Mouse (Mus musculus) myocyte (in vitro differentiated cells): ENCODE data around the gene Ptpn1. TPM values are rescaled to one million over a fixed set of nuclear protein-coding genes. Genes with fewer than 3 reads are reported as not detected.

Experiments used
- H3K27me3 ChIP-seq: one replicate; pipeline ENCODE4 v1.6.1; 2011; ENCODE audit not compliant: control insufficient read depth, insufficient read depth, insufficient read length
- H3K36me3 ChIP-seq: one replicate; pipeline ENCODE4 v1.6.1; 2011; ENCODE audit not compliant: control insufficient read depth, insufficient read depth
- H3K4me2 ChIP-seq: one replicate; pipeline ENCODE4 v1.6.1; 2011; ENCODE audit warnings: low read depth, control low read depth
- H3K4me3 ChIP-seq: one replicate; pipeline ENCODE4 v1.5.1; 2011; ENCODE audit warnings: mild to moderate bottlenecking, control low read depth, moderate library complexity
- H3K79me2 ChIP-seq: one replicate; pipeline ENCODE4 v1.6.1; 2011; ENCODE audit not compliant: control insufficient read depth, insufficient read depth
- H3ac ChIP-seq: one replicate; pipeline ENCODE4 v1.6.1; 2011; ENCODE audit not compliant: control insufficient read depth, insufficient read length
- CEBPB ChIP-seq: IDR thresholded peaks from 2 replicates; pipeline ENCODE4 v1.6.1; 2011; ENCODE audit warnings: mild to moderate bottlenecking, moderate library complexity; ENCODE audit not compliant: poor library complexity, insufficient read depth, severe bottlenecking
- E2F4 ChIP-seq: IDR thresholded peaks from one replicate; pipeline ENCODE4 v1.6.1; 2011; ENCODE audit warnings: mild to moderate bottlenecking, control low read depth, moderate library complexity; ENCODE audit not compliant: insufficient read depth
- MAX ChIP-seq: IDR thresholded peaks from one replicate; pipeline ENCODE4 v1.6.1; 2011; ENCODE audit warnings: low read depth, mild to moderate bottlenecking, control low read depth
- MYOD1 ChIP-seq, 3 experiments: IDR thresholded peaks; one replicate each; pipeline ENCODE4 v1.6.1; 2011; ENCODE audit warnings: control low read depth in 2 of 3, low read depth in 2 of 3, mild to moderate bottlenecking in 2 of 3, moderate library complexity in 1 of 3; ENCODE audit not compliant: insufficient read length in 2 of 3, control insufficient read depth in 1 of 3
- MYOG ChIP-seq, 3 experiments: IDR thresholded peaks; one replicate each; pipeline ENCODE4 v1.6.1; 2011; ENCODE audit warnings: control low read depth in 2 of 3, low read depth in 2 of 3, mild to moderate bottlenecking in 2 of 3; ENCODE audit not compliant: insufficient read length in 2 of 3, control insufficient read depth in 1 of 3, insufficient read depth in 1 of 3
- POLR2A ChIP-seq: IDR thresholded peaks from one replicate; pipeline ENCODE4 v1.6.1; 2011; ENCODE audit warnings: low read depth, mild to moderate bottlenecking, control low read depth, moderate library complexity; ENCODE audit not compliant: insufficient read length
- POLR2AphosphoS2 ChIP-seq: IDR thresholded peaks from one replicate; pipeline ENCODE4 v1.6.1; 2011; ENCODE audit warnings: low read depth, control low read depth; ENCODE audit not compliant: insufficient read length
- REST ChIP-seq: IDR thresholded peaks from one replicate; pipeline ENCODE4 v1.6.1; 2011; ENCODE audit warnings: mild to moderate bottlenecking, control low read depth, moderate library complexity; ENCODE audit not compliant: insufficient read depth, insufficient read length
- SRF ChIP-seq: IDR thresholded peaks from one replicate; pipeline ENCODE4 v1.6.1; 2011; ENCODE audit warnings: low read depth; ENCODE audit not compliant: control insufficient read depth, insufficient read length
- TCF12 ChIP-seq: IDR thresholded peaks from one replicate; pipeline ENCODE4 v1.6.1; 2011; ENCODE audit warnings: mild to moderate bottlenecking, control low read depth; ENCODE audit not compliant: poor library complexity, insufficient read depth, severe bottlenecking
- TCF3 ChIP-seq: IDR thresholded peaks from one replicate; pipeline ENCODE4 v1.6.1; 2011; ENCODE audit warnings: low read depth, control low read depth; ENCODE audit not compliant: insufficient read length
- USF1 ChIP-seq: IDR thresholded peaks from one replicate; pipeline ENCODE4 v1.6.1; 2011; ENCODE audit warnings: low read depth, mild to moderate bottlenecking, control low read depth, moderate library complexity
- polyA plus RNA-seq: library from polyadenylated mRNA; unstranded; fragments of >200 nt; fragmentation: generic; extraction: Trizol; gene quantifications from one replicate; pipeline ENCODE4 v1.2.1, GENCODE M21; 2012; ENCODE audit warnings: missing spikeins

The Ptpn1 gene
- polyA plus RNA-seq, 1 experiment = 45.0 TPM

GRCm38 (mm10) chr2:168026467-168026866, 94.6 kb downstream of the Ptpn1 start:
- no peak overlapping the region for H3K4me2 ChIP-seq
- TF ChIP-seq E2F4 (no peak), TCF12 (no peak), MYOG (IDR thresholded peaks at IDR 0.05; ENCODE audit: control insufficient read depth in 1 of 3, insufficient read depth in 1 of 3, insufficient read length in 2 of 3, low read depth in 2 of 3) (no peak), POLR2A (no peak), MAX (no peak), MYOD1 (IDR thresholded peaks at IDR 0.05; ENCODE audit: control insufficient read depth in 1 of 3, insufficient read length in 2 of 3, low read depth in 2 of 3) (no peak), CEBPB (no peak), REST (no peak), POLR2AphosphoS2 (no peak), TCF3 (no peak), USF1 (no peak), SRF (no peak)
- H3K27me3 ChIP-seq = peaks cover 3% of the 10 kb centered on the region
- no peak overlapping the region for H3K4me3 ChIP-seq
- H3ac ChIP-seq = no peak overlapping the region
- no peaks in the 10 kb centered on the region for H3K36me3 ChIP-seq
- H3K79me2 ChIP-seq = no peaks in the 10 kb centered on the region

- H3K4me3 ChIP-seq = no peak overlapping the region
- TF ChIP-seq TCF12 = no peak
- TF ChIP-seq MYOD1 (IDR thresholded peaks at IDR 0.05; ENCODE audit: control insufficient read depth in 1 of 3, insufficient read length in 2 of 3, low read depth in 2 of 3) = no peak
- TF ChIP-seq TCF3 = no peak
- TF ChIP-seq CEBPB = no peak
- no peak for TF ChIP-seq E2F4
- TF ChIP-seq USF1 = no peak
- no peak for TF ChIP-seq MAX
- TF ChIP-seq POLR2A = no peak
- no peak for TF ChIP-seq SRF
- no peak for TF ChIP-seq POLR2AphosphoS2
- TF ChIP-seq MYOG (IDR thresholded peaks at IDR 0.05; ENCODE audit: control insufficient read depth in 1 of 3, insufficient read depth in 1 of 3, insufficient read length in 2 of 3, low read depth in 2 of 3) = no peak
- TF ChIP-seq REST = no peak
- H3K79me2 ChIP-seq = no peaks in the 10 kb centered on the region
- H3ac ChIP-seq = no peak overlapping the region
- H3K36me3 ChIP-seq = no peaks in the 10 kb centered on the region
- no peak overlapping the region for H3K4me2 ChIP-seq
- no peaks in the 10 kb centered on the region for H3K27me3 ChIP-seq
Measured at GRCm38 (mm10) chr2:168028376-168028775, 96.5 kb downstream of the Ptpn1 start.

Other genes starting within 250 kb of the Ptpn1 start
- gene Cebpb, start 243.1 kb upstream of the Ptpn1 start, polyA plus RNA-seq = 74.7 TPM
- gene Tmem189, start 242.2 kb upstream of the Ptpn1 start, polyA plus RNA-seq = 91.9 TPM
- 0.94 TPM for gene Ripor3, start 78.6 kb downstream of the Ptpn1 start, polyA plus RNA-seq
- gene Pard6b, start 148.9 kb downstream of the Ptpn1 start, polyA plus RNA-seq = 0.11 TPM